Mouse (Mus musculus): ENCODE data around the gene Prdx6. TPM values are rescaled to one million over a fixed set of nuclear protein-coding genes. Genes with fewer than 3 reads are reported as not detected.
A peak's percentile ranks its signal among the peaks of the same experiment; 100 is the strongest.

Prdx6 gene
- total and polyA plus RNA-seq, 3 experiments, result 102 to 277 (median 232) TPM

DNA sequence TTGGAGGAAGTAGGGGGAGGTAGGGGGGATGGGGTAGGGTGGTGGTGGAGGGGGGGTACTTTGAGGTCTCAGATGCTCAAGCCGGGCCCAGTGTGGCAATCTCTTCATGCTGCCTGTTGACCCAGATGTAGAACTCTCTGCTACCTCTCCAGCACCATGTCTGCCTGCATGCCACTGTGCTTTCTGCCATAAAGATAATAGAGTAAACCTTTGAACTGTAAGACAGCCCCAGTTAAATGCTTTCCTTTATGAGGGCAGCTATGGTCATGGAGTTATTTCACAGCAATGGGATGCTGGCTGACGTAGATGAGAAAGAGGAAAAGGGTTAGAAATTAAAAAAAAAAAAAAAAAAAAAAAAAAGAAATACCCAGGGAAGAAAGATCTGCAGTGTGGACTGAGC is 11.5 kb upstream of the Prdx6 start:
- Histone ChIP-seq H3K4me1 (ENCODE audit: control insufficient read depth in 1 of 2, insufficient read depth in 2 of 2) (no peaks in the 10 kb centered on the region), H3K27ac (ENCODE audit: insufficient read depth, low read depth) (no peak overlapping the region), H3K4me3 (replicated peaks in 1 of 3; ENCODE audit: low read depth in 2 of 3, low read length in 2 of 3, poor library complexity in 1 of 3) (no peak overlapping the region), H3K27me3 (replicated peaks) (no peaks in the 10 kb centered on the region), H3K79me2 (replicated peaks; ENCODE audit: control insufficient read depth, extremely low read depth, insufficient read depth, poor library complexity, severe bottlenecking) (no peaks in the 10 kb centered on the region), H3K9me3 (replicated peaks; ENCODE audit: low read length) (no peaks in the 10 kb centered on the region), H3K36me3 (replicated peaks in 1 of 2; ENCODE audit: control insufficient read depth in 1 of 2, insufficient read depth in 1 of 2, low read length in 1 of 2) (no peaks in the 10 kb centered on the region), H3K9ac (ENCODE audit: insufficient read depth, low read depth) (no peak overlapping the region), H3K4me2 (ENCODE audit: insufficient read depth, low read depth, poor library complexity, severe bottlenecking) (no peak overlapping the region)
- TF ChIP-seq SIN3A (IDR thresholded peaks at IDR 0.05; ENCODE audit: low read length) (no peak), EP300 (IDR thresholded peaks at IDR 0.05; ENCODE audit: low read length) (no peak), POLR2AphosphoS2 (IDR thresholded peaks at IDR 0.05; ENCODE audit: low read depth, low read length) (no peak), IRF4 (IDR thresholded peaks at IDR 0.05; ENCODE audit: low read depth, low read length) (no peak), ZNF384 (IDR thresholded peaks at IDR 0.05; ENCODE audit: low read depth, low read length) (no peak), E2F4 (IDR thresholded peaks at IDR 0.05; ENCODE audit: insufficient replicate concordance, low read depth, low read length) (no peak), NRF1 (IDR thresholded peaks at IDR 0.05; ENCODE audit: low read depth, low read length) (no peak), BHLHE40 (IDR thresholded peaks at IDR 0.05; ENCODE audit: low read depth, low read length) (no peak), GABPA (IDR thresholded peaks at IDR 0.05; ENCODE audit: insufficient replicate concordance, low read depth, low read length) (no peak), NELFE (IDR thresholded peaks at IDR 0.05; ENCODE audit: low read depth, low read length) (no peak), SMC3 (IDR thresholded peaks at IDR 0.05; ENCODE audit: low read depth, low read length) (no peak)
- dilution Hi-C loops (cut with MboI; ENCODE audit: extremely low pct_ligation_motif_present, extremely low pct_unique_long_range_greater_than_20kb, low sequenced_read_pairs), result no loop called here
- no peak for DNase-seq (ENCODE audit: extremely low read depth)
- in situ Hi-C loops (cut with MboI; ENCODE audit: low pct_ligation_motif_present, low pct_unique_long_range_greater_than_20kb, low sequenced_read_pairs), result no loop called here

DNA sequence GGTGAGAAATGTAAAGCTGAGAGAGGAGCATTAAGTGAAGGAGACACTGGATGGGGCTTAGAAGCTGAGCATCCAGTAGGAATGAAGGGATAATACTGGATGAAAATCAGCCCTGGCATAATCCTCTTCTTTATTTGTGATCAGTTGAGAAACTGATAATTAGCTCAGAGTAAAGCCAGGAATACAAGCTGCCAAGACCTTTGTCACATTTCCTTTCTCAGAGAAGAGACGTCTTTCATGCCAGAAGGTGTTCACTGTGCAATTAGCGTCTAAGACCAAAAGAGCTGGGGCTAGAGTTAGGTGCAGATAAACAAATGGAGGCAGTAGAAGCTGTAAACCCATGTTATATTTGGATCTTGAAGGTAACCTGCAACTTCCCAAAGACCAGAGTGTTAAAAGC is 9.7 kb upstream of the Prdx6 start:
- no peak for DNase-seq (ENCODE audit: extremely low read depth)
- Histone ChIP-seq H3K27ac (ENCODE audit: insufficient read depth, low read depth) (no peak overlapping the region), H3K9ac (ENCODE audit: insufficient read depth, low read depth) (no peak overlapping the region), H3K79me2 (replicated peaks; ENCODE audit: control insufficient read depth, extremely low read depth, insufficient read depth, poor library complexity, severe bottlenecking) (no peaks in the 10 kb centered on the region), H3K9me3 (replicated peaks; ENCODE audit: low read length) (no peaks in the 10 kb centered on the region), H3K4me1 (ENCODE audit: control insufficient read depth in 1 of 2, insufficient read depth in 2 of 2) (no peaks in the 10 kb centered on the region), H3K36me3 (replicated peaks in 1 of 2; ENCODE audit: control insufficient read depth in 1 of 2, insufficient read depth in 1 of 2, low read length in 1 of 2) (no peaks in the 10 kb centered on the region), H3K27me3 (replicated peaks) (no peaks in the 10 kb centered on the region), H3K4me3 (replicated peaks in 1 of 3; ENCODE audit: low read depth in 2 of 3, low read length in 2 of 3, poor library complexity in 1 of 3) (no peak overlapping the region), H3K4me2 (ENCODE audit: insufficient read depth, low read depth, poor library complexity, severe bottlenecking) (no peak overlapping the region)
- dilution Hi-C loops (cut with MboI; ENCODE audit: extremely low pct_ligation_motif_present, extremely low pct_unique_long_range_greater_than_20kb, low sequenced_read_pairs) (no loop called here), in situ Hi-C loops (cut with MboI; ENCODE audit: low pct_ligation_motif_present, low pct_unique_long_range_greater_than_20kb, low sequenced_read_pairs) (no loop called here)
- TF ChIP-seq ZNF384 (IDR thresholded peaks at IDR 0.05; ENCODE audit: low read depth, low read length), result no peak
- no peak for TF ChIP-seq GABPA (IDR thresholded peaks at IDR 0.05; ENCODE audit: insufficient replicate concordance, low read depth, low read length)
- TF ChIP-seq E2F4 (IDR thresholded peaks at IDR 0.05; ENCODE audit: insufficient replicate concordance, low read depth, low read length), result no peak
- no peak for TF ChIP-seq CHD1 (IDR thresholded peaks at IDR 0.05; ENCODE audit: low read depth, low read length)
- TF ChIP-seq ZC3H11A (IDR thresholded peaks at IDR 0.05; ENCODE audit: low read depth, low read length), result no peak
- no peak for TF ChIP-seq MXI1 (IDR thresholded peaks at IDR 0.05; ENCODE audit: low read depth, low read length)

- in situ Hi-C loops (cut with MboI; ENCODE audit: low pct_ligation_motif_present, low pct_unique_long_range_greater_than_20kb, low sequenced_read_pairs) (no loop called here), dilution Hi-C loops (cut with MboI; ENCODE audit: extremely low pct_ligation_motif_present, extremely low pct_unique_long_range_greater_than_20kb, low sequenced_read_pairs) (no loop called here)
- no peak for TF ChIP-seq CTCF (conservative IDR thresholded peaks at IDR 0.05 in 1 of 2, IDR thresholded peaks at IDR 0.05 in 1 of 2; ENCODE audit: low read depth in 2 of 2, low read length in 2 of 2)
- no peak for TF ChIP-seq ZMIZ1 (IDR thresholded peaks at IDR 0.05; ENCODE audit: low read depth, low read length)
- peak; percentile 24; the same call in 1 of the 2 replicates for TF ChIP-seq USF1 (IDR thresholded peaks at IDR 0.05; ENCODE audit: low read depth, low read length)
- no peaks in the 10 kb centered on the region for H3K27me3 ChIP-seq (replicated peaks)
- no peak overlapping the region for H3K27ac ChIP-seq (ENCODE audit: insufficient read depth, low read depth)
- H3K9me3 ChIP-seq (replicated peaks; ENCODE audit: low read length), result no peaks in the 10 kb centered on the region
- no peaks in the 10 kb centered on the region for H3K36me3 ChIP-seq (replicated peaks in 1 of 2; ENCODE audit: control insufficient read depth in 1 of 2, insufficient read depth in 1 of 2, low read length in 1 of 2)
- H3K4me1 ChIP-seq (ENCODE audit: control insufficient read depth in 1 of 2, insufficient read depth in 2 of 2), result no peaks in the 10 kb centered on the region
- no peak overlapping the region for H3K4me3 ChIP-seq (replicated peaks in 1 of 3; ENCODE audit: low read depth in 2 of 3, low read length in 2 of 3, poor library complexity in 1 of 3)
- H3K79me2 ChIP-seq (replicated peaks; ENCODE audit: control insufficient read depth, extremely low read depth, insufficient read depth, poor library complexity, severe bottlenecking), result no peaks in the 10 kb centered on the region
- H3K9ac ChIP-seq (ENCODE audit: insufficient read depth, low read depth), result no peak overlapping the region
- no peak for DNase-seq (ENCODE audit: extremely low read depth)
- peak overlapping the region; percentile 50 for H3K4me2 ChIP-seq (ENCODE audit: insufficient read depth, low read depth, poor library complexity, severe bottlenecking)
These were observed 8.1 kb upstream of the Prdx6 start for GRCm38 (mm10) chr1:161259142-161259541.
